Mouse (Mus musculus): ENCODE measurements around the gene Klhl31. TPM values are rescaled to one million over a fixed set of nuclear protein-coding genes. Genes with fewer than 3 reads are reported as not detected.

Gene Klhl31
- polyA plus RNA-seq, 1 experiment from 2014 or later = 35.8 TPM

DNA sequence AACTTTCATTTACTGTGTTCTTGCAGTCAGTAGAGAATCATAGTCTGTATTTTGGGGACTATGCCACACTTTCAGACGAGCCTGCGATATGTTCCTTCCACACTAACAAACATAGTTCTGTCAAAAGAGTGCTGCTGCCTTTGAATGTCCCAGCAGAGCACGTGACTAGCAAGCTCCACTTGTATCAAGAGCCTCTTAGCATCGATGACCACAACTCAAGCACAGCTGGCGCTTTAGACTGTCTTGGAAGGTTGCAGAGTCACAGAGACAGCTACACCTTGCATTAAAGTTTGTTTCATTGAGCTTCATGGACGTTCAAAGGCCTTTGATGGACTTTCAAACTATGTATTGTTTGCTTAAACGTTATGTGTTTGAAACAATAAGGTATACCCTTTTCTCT is 5.5 kb upstream of the Klhl31 start:
- peaks cover 14% of the 10 kb centered on the region; the same call in 1 of the 2 replicates for H3K4me1 ChIP-seq
- no peaks in the 10 kb centered on the region for H3K9me3 ChIP-seq
- no peak overlapping the region for H3K4me3 ChIP-seq
- 56% methylated on average over 7 of the region's 7 CpGs for WGBS
- no peaks in the 10 kb centered on the region for H3K36me3 ChIP-seq
- no peak for DNase-seq (ENCODE audit: low spot score)
- no peak overlapping the region for H3K27ac ChIP-seq
- no peaks in the 10 kb centered on the region for H3K27me3 ChIP-seq (ENCODE audit: insufficient read depth, poor library complexity, severe bottlenecking)

DNA sequence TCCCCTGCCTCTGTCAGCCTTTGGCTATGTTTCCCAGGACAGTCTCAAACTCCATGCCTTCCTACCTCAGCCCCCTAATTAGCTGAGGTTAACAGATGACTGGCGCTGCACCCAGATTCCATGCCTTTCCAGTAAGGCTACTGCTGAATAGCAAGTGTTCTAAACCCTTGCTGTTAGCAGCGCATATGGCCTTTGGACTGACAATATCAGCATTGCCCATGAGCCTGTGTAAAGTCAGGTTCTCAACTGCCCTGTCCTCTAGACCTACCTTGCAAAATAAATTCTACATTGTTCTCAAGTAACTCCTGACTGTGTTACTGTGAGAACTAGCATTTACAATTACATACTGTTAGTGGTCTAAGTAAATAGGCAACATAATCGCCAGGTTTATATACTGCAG is 3.9 kb upstream of the Klhl31 start:
- no peaks in the 10 kb centered on the region for H3K9me3 ChIP-seq
- 87% methylated on average over 3 of the region's 3 CpGs for WGBS
- no peak overlapping the region for H3K4me3 ChIP-seq
- H3K36me3 ChIP-seq = no peaks in the 10 kb centered on the region
- peaks cover 16% of the 10 kb centered on the region; the same call in 1 of the 2 replicates for H3K4me1 ChIP-seq
- no peak overlapping the region for H3K27ac ChIP-seq
- no peaks in the 10 kb centered on the region for H3K27me3 ChIP-seq (ENCODE audit: insufficient read depth, poor library complexity, severe bottlenecking)
- no peak for DNase-seq (ENCODE audit: low spot score)

DNA sequence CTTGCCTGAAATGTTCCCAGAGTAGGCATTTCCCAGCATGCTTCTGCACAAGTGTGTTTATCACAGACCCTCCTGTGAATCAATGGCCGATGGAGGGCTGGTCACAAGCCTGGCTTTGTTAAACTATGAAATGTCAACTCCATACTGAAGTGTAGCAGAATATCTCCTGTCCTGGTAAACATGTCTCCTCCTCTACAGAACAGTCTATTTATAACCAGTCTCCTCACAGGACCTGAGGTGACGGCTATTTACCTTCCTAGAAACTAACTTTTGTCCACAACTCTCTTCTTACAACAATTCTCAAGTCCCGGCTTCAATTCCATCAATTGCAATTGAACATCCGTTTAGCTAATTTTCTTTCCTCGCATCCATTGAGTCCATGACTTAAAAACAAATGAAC is 297 bp upstream of the Klhl31 start:
- 64% methylated on average over 5 of the region's 5 CpGs for WGBS

DNA sequence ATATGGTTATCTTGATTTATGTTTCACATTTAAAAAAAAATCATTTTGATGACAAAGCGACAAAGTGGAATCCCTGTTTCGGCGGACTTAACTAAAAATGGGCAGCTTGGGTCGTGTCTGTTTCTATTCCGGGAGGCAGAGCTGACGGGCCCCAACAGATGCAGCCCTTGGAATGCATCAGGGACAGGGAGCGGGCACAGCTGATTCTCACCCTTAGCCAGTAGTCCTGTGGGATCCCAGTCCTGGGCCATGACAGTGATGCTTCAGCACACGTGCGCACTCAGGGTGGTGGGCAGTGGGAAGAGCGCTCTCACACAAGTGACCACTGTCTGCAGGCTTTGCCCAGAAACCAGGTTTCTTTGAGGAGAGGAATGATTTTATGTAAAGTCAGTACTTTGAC is 1.1 kb downstream of the Klhl31 start:
- H3K4me3 ChIP-seq = peak overlapping the region; percentile 55
- H3K9me3 ChIP-seq = no peaks in the 10 kb centered on the region
- peak overlapping the region; percentile 89 for H3K27ac ChIP-seq
- H3K4me1 ChIP-seq = 0 out of 2 replicates have a peak, but pooled peaks cover 7% of the 10 kb centered on the region
- DNase-seq (ENCODE audit: low spot score) = peak; percentile 88
- WGBS = 31% methylated on average over 10 of the region's 10 CpGs
- peaks cover 3% of the 10 kb centered on the region; the same call in 1 of the 2 replicates for H3K36me3 ChIP-seq
- H3K27me3 ChIP-seq (ENCODE audit: insufficient read depth, poor library complexity, severe bottlenecking) = no peaks in the 10 kb centered on the region

More for the DNA sequence above, 297 bp upstream of the Klhl31 start:
- H3K4me1 ChIP-seq = 0 out of 2 replicates have a peak, but pooled peaks cover 8% of the 10 kb centered on the region
- H3K36me3 ChIP-seq = peaks cover 3% of the 10 kb centered on the region; the same call in 1 of the 2 replicates
- peak overlapping the region; percentile 55 for H3K4me3 ChIP-seq
- H3K27me3 ChIP-seq (ENCODE audit: insufficient read depth, poor library complexity, severe bottlenecking) = no peaks in the 10 kb centered on the region
- peak overlapping the region; percentile 89 for H3K27ac ChIP-seq
- DNase-seq (ENCODE audit: low spot score) = no peak
- H3K9me3 ChIP-seq = no peaks in the 10 kb centered on the region

DNA sequence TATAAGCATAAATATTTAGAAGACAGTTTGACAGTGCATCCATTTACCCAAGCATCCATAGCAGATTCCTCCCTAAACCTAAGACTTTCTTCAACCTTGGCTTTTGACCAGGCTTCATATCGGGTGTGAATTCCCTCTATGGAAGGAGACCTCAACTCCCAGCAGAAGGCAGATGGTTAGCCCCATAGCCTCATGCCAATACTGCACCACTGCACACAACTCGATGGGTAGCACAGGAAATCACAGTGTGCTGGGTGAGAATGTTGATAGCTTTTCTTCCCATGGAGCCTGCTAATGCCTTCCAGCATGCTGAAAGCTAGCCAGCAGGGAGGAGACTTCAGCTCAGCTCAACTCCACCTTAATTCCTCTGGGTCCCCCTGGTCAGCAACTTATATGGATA is 8.9 kb downstream of the Klhl31 start:
- 62% methylated on average over 2 of the region's 2 CpGs for WGBS
- Histone ChIP-seq H3K4me3 (no peak overlapping the region), H3K4me1 (no peaks in the 10 kb centered on the region), H3K27me3 (ENCODE audit: insufficient read depth, poor library complexity, severe bottlenecking) (no peaks in the 10 kb centered on the region), H3K27ac (no peak overlapping the region), H3K9me3 (no peaks in the 10 kb centered on the region), H3K36me3 (peaks cover 17% of the 10 kb centered on the region; the same call in 1 of the 2 replicates)
- DNase-seq (ENCODE audit: low spot score) = no peak

DNA sequence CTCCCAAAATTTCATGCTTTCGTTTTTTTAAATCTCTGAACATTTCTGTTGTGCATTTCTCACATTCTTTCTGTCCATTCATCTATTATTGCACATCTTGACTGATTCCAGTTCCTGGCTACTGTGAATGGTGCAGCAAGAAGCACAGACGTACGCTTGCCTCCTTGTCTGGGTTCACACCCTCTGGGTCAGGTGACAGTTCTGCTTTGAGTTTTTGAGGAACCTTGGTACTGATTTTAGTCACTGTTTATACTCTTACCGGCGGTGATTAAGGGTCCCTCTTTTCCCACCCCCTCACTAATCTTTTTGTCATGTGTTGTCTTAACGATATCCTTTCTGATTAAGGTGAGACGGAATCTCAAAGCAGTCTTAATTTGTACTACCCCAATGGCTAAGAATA is 15.5 kb downstream of the Klhl31 start:
- no peak overlapping the region for H3K4me3 ChIP-seq
- H3K27ac ChIP-seq = no peak overlapping the region
- H3K36me3 ChIP-seq = peaks cover 18% of the 10 kb centered on the region; the same call in 1 of the 2 replicates
- no peak for DNase-seq (ENCODE audit: low spot score)
- 69% methylated on average over 7 of the region's 7 CpGs for WGBS
- 0 out of 2 replicates have a peak, but pooled peaks cover 3% of the 10 kb centered on the region for H3K27me3 ChIP-seq (ENCODE audit: insufficient read depth, poor library complexity, severe bottlenecking)
- no peaks in the 10 kb centered on the region for H3K9me3 ChIP-seq
- H3K4me1 ChIP-seq = peaks cover 7% of the 10 kb centered on the region

DNA sequence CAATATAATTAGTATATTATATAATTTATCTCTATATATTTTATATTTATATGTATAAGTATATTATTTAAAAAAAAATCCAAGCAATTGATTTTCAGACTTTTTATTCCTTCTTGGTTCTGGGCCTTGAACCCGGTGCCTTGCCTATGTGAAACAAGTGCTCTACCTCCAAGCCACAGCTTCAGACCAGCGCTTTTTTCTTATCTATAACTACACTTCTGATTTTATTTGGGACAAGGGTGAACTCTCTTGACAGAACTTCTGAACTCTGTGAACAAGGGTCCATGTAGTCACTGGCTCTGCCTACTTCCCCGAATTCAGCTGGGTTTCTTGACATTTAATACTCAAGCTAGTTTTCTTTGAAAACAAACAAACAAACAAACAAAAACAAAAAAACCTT is 17.6 kb downstream of the Klhl31 start:
- Histone ChIP-seq H3K27ac (no peak overlapping the region), H3K36me3 (peaks cover 13% of the 10 kb centered on the region; the same call in 1 of the 2 replicates), H3K27me3 (ENCODE audit: insufficient read depth, poor library complexity, severe bottlenecking) (0 out of 2 replicates have a peak, but pooled peaks cover 3% of the 10 kb centered on the region), H3K9me3 (no peaks in the 10 kb centered on the region), H3K4me1 (peaks cover 7% of the 10 kb centered on the region), H3K4me3 (no peak overlapping the region)
- WGBS = 77% methylated on average over 3 of the region's 3 CpGs
- no peak for DNase-seq (ENCODE audit: low spot score)

DNA sequence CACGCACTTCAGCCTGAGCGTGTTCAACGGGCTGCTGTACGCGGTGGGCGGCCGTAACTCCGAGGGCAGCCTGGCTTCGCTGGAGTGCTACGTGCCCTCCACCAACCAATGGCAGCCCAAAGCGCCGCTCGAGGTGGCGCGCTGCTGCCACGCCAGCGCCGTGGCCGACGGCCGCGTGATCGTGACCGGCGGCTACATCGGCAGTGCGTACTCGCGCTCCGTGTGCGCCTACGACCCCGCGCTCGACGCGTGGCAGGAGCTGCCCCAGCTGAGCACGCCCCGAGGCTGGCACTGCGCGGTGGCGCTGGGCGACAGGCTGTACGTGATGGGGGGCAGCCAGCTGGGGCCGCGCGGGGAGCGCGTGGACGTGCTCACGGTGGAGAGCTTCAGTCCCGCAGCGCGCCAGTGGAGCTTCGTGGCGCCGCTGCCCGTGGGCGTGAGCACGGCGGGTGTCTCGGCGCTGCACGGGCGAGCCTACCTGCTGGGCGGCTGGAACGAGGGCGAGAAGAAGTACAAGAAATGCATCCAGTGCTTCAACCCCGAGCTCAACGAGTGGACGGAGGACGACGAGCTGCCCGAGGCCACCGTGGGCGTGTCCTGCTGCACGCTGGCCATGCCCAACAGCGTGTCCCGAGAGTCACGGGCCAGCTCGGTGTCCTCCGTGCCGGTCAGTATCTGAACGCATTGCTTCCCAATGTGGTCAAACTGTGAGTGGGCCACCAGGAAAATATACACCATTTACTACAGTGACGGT is 19.1 kb downstream of the Klhl31 start:
- Histone ChIP-seq H3K36me3 (peaks cover 7% of the 10 kb centered on the region; the same call in 1 of the 2 replicates), H3K4me3 (peak overlapping the region; percentile 75), H3K27me3 (ENCODE audit: insufficient read depth, poor library complexity, severe bottlenecking) (0 out of 2 replicates have a peak, but pooled peaks cover 3% of the 10 kb centered on the region), H3K9me3 (no peaks in the 10 kb centered on the region), H3K27ac (peak overlapping the region; percentile 81), H3K4me1 (peaks cover 7% of the 10 kb centered on the region)
- under 1% methylated on average over 85 of the region's 85 CpGs for WGBS
- DNase-seq (ENCODE audit: low spot score) = peak; percentile 76

DNA sequence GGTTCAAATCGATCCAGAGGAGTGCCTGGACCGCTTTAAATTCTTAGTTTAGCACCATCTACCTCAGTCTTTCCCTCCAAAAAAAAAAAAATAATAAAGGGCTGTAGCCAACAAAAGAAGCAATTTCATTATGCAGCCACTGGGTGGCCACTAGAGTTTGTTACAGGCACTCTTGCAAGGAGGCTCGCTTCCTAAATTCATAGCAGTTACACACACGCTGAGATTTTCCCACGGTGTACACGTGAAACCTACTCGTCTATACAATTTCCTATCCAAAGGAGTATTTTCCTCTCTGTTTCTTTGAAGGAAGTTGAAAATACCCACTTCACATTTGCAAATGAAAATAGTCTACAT is 19.6 kb downstream of the Klhl31 start:
- peaks cover 7% of the 10 kb centered on the region for H3K4me1 ChIP-seq
- no peak overlapping the region for H3K27ac ChIP-seq
- peaks cover 3% of the 10 kb centered on the region; the same call in 1 of the 2 replicates for H3K36me3 ChIP-seq
- WGBS = 4% methylated on average over 7 of the region's 7 CpGs
- DNase-seq (ENCODE audit: low spot score) = no peak
- no peaks in the 10 kb centered on the region for H3K9me3 ChIP-seq
- peak overlapping the region; percentile 75 for H3K4me3 ChIP-seq
- 0 out of 2 replicates have a peak, but pooled peaks cover 3% of the 10 kb centered on the region for H3K27me3 ChIP-seq (ENCODE audit: insufficient read depth, poor library complexity, severe bottlenecking)

DNA sequence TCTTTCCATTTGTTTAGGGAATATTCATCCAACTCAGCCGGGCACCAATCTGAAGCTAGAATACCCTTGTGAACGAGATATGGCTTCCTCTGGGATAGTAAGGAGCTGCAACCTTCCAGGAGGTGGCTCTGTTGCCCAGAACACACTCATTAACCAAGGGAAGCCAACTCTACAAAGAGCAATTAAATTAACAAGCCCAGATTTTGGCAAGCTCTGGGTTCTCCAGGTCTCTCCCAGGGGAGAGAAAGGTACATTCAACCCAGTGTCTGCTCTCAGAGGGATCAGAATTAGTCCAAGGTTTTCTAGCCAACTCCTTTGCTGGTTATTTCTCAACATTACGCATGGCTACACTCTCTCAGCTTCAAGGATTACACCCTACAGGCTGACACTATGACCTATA is 26.6 kb downstream of the Klhl31 start:
- Histone ChIP-seq H3K27me3 (ENCODE audit: insufficient read depth, poor library complexity, severe bottlenecking) (no peaks in the 10 kb centered on the region), H3K9me3 (no peaks in the 10 kb centered on the region), H3K4me1 (0 out of 2 replicates have a peak, but pooled peaks cover 3% of the 10 kb centered on the region), H3K4me3 (no peak overlapping the region), H3K27ac (no peak overlapping the region), H3K36me3 (no peaks in the 10 kb centered on the region)
- WGBS = 64% methylated on average over 3 of the region's 3 CpGs
- DNase-seq (ENCODE audit: low spot score) = no peak

DNA sequence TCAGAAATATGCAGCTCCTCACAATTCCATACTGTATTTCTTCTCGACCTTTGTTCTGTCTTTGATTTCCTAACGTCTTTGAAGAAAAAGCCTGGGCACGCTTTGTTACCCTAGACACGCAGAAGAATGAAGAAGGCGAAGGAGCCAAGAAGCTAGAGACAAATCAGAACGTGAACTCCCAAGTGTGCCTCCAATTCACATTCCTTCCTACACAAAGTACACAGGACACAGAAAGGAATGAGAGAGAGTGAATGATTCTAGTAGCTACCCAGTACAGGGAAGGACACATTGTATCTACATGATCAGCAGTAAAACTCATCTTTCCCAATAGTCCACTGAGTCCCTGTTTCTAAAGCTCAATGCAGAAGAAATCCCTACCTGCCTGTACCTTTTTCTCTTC is 33.8 kb downstream of the Klhl31 start:
- Histone ChIP-seq H3K4me1 (no peaks in the 10 kb centered on the region), H3K9me3 (peaks cover 5% of the 10 kb centered on the region), H3K36me3 (no peaks in the 10 kb centered on the region), H3K27ac (no peak overlapping the region), H3K4me3 (no peak overlapping the region), H3K27me3 (ENCODE audit: insufficient read depth, poor library complexity, severe bottlenecking) (no peaks in the 10 kb centered on the region)
- DNase-seq (ENCODE audit: low spot score) = no peak
- WGBS = 89% methylated on average over 6 of the region's 6 CpGs

DNA sequence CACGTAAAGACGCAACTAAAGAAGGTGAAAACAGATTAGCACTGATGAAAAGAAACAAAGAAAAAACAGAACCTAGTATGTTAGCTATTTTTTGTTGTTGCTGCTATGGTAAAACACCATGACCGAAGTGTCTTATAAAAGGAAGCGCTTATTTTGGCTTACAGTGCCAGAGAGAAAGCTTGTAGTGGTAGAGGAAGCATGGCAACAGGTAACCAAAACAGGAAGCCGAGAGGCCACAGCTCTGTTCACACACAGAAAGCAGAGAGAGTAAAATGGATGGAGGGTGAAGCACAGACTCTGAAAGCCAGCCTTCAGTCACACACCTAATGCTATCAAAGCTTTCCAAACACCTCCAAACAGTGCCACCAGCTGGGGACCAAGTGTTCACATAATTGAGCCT is 34.7 kb downstream of the Klhl31 start:
- no peaks in the 10 kb centered on the region for H3K27me3 ChIP-seq (ENCODE audit: insufficient read depth, poor library complexity, severe bottlenecking)
- peaks cover 5% of the 10 kb centered on the region for H3K9me3 ChIP-seq
- H3K27ac ChIP-seq = no peak overlapping the region
- 86% methylated on average over 5 of the region's 5 CpGs for WGBS
- H3K36me3 ChIP-seq = no peaks in the 10 kb centered on the region
- DNase-seq (ENCODE audit: low spot score) = no peak
- no peaks in the 10 kb centered on the region for H3K4me1 ChIP-seq
- H3K4me3 ChIP-seq = no peak overlapping the region

DNA sequence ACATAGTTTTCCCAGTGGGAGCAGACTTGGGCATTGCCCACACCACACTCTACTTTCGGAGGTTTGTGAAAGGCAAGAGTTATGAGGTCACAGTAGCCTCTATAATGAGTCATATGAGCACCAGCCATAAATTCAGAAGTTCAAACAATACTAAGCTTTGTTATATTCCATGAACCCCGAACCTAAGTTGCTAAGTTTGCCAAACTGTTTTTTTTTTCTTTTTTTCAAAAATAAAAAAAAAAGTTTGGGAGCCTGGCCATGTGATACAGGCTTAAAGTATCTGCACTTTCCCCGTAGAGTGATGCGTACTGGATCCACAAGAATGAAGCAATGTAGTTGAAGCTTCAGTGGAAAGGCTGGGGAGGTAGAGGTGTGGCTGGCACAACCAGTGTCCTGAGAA is 36.9 kb downstream of the Klhl31 start:
- no peaks in the 10 kb centered on the region for H3K27me3 ChIP-seq (ENCODE audit: insufficient read depth, poor library complexity, severe bottlenecking)
- H3K4me3 ChIP-seq = no peak overlapping the region
- H3K4me1 ChIP-seq = no peaks in the 10 kb centered on the region
- DNase-seq (ENCODE audit: low spot score) = peak; percentile 45
- no peak overlapping the region for H3K27ac ChIP-seq
- H3K36me3 ChIP-seq = no peaks in the 10 kb centered on the region
- WGBS = 84% methylated on average over 4 of the region's 4 CpGs
- peaks cover 5% of the 10 kb centered on the region for H3K9me3 ChIP-seq
